Mouse (Mus musculus) liver, embryonic 14.5 days (tissue): ENCODE results near the gene Ebf1.

ENCODE experiments used
- CTCF ChIP-seq: IDR thresholded peaks from 2 replicates; pipeline ENCODE4 v1.5.1; 2016; ENCODE audit warnings: antibody characterized with exemption, low read depth, control low read depth
- EP300 ChIP-seq: IDR thresholded peaks from 2 replicates; pipeline ENCODE4 v1.6.1; 2016; ENCODE audit warnings: antibody characterized with exemption, low read depth

DNA sequence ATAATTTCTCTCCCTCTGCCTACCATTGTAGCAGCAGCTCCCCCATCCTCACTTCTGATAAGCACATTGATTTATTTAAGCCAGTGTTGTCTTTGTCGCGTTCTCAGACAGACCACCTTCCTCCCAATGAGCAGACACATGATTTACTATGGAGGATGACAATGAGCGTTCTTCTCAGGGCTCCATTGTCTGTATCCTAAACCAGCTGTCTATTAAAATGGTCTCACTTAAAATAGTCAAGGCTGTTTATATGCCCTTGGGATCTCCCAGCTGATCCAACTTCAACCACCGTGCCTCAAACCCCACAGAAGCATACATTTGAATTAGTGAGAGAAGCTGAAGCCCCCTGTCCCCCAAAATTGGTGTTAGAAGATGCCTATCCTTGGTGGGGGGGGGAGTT, 11.3 kb downstream of the Ebf1 start:
- TF ChIP-seq CTCF (no peak), EP300 (no peak)
